Mouse (Mus musculus): ENCODE measurements around the gene Rab11fip5. TPM values are rescaled to one million over a fixed set of nuclear protein-coding genes. Genes with fewer than 3 reads are reported as not detected.

The Rab11fip5 gene
- polyA plus RNA-seq, 1 experiment from 2014 or later: 15.0 TPM

DNA sequence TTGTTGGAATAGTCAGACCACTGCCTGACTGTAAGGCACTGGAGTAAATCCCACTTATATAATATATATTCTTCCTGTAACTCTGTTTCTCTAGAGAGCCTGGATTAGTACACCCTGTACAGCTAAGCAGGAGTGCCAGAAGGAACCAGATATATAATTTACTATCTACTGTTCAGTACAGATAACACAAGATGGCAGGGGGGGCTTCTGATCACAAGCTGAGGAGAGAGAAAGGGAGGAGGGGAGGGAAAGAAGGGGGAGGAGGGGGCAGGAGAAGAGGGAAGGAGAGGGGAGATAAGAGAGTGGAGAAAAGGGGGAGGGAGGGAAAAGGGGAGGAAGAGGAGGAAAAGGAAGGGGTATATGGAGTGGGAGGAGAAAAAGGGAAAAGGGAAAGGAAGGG, 68.6 kb downstream of the Rab11fip5 start:
- Histone ChIP-seq H3K4me3 (replicated peaks; ENCODE audit: low read depth, low read length) (no peak overlapping the region), H3K9ac (replicated peaks; ENCODE audit: low read length) (no peak overlapping the region), H3K4me2 (ENCODE audit: low read length) (no peak overlapping the region), H3K4me1 (ENCODE audit: control insufficient read depth, insufficient read depth, low read length) (no peaks in the 10 kb centered on the region), H3K36me3 (ENCODE audit: control insufficient read depth, insufficient read depth, low read length) (no peaks in the 10 kb centered on the region), H3K27me3 (ENCODE audit: control insufficient read depth, insufficient read depth, low read length) (no peaks in the 10 kb centered on the region), H3K27ac (replicated peaks; ENCODE audit: low read depth, low read length) (no peak overlapping the region), H3K9me3 (ENCODE audit: control insufficient read depth, low read length) (no peaks in the 10 kb centered on the region)
- DNase-seq (no peak), ATAC-seq (ENCODE audit: low FRiP score, low TSS enrichment) (no peak)

DNA sequence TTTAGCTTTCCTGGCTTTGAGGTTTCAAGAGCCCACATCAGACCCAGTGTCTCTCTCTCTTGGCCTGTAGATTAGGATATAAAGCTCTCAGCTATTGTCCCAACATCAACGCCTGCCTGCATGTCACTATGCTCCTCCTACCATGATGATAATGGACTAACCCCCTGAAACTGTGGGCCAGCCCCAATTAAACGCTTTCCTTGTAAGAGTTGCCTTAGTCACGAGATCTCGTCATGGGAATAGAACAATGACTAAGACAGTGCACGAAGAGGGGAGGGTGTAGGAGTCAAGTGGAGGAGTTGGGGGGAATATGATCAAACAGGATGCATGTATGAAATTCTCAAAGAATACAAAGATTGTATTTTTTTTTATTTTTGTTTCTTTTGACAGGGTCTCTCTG, 69.5 kb downstream of the Rab11fip5 start:
- no peak overlapping the region for H3K9ac ChIP-seq (replicated peaks; ENCODE audit: low read length)
- no peak overlapping the region for H3K4me3 ChIP-seq (replicated peaks; ENCODE audit: low read depth, low read length)
- WGBS: 60% methylated on average over 5 of the region's 5 CpGs
- H3K4me1 ChIP-seq (ENCODE audit: control insufficient read depth, insufficient read depth, low read length): no peaks in the 10 kb centered on the region
- no peak overlapping the region for H3K27ac ChIP-seq (replicated peaks; ENCODE audit: low read depth, low read length)
- no peak overlapping the region for H3K4me2 ChIP-seq (ENCODE audit: low read length)
- H3K27me3 ChIP-seq (ENCODE audit: control insufficient read depth, insufficient read depth, low read length): no peaks in the 10 kb centered on the region
- H3K36me3 ChIP-seq (ENCODE audit: control insufficient read depth, insufficient read depth, low read length): no peaks in the 10 kb centered on the region
- DNase-seq: no peak
- ATAC-seq (ENCODE audit: low FRiP score, low TSS enrichment): no peak
- no peaks in the 10 kb centered on the region for H3K9me3 ChIP-seq (ENCODE audit: control insufficient read depth, low read length)

GRCm38 (mm10) chr6:85302326-85303055, 71.9 kb downstream of the Rab11fip5 start:
- WGBS: 54% methylated on average over 3 of the region's 3 CpGs
- Histone ChIP-seq H3K27ac (replicated peaks; ENCODE audit: low read depth, low read length) (peak overlapping the region; percentile 41), H3K4me2 (ENCODE audit: low read length) (no peak overlapping the region), H3K9me3 (ENCODE audit: control insufficient read depth, low read length) (no peaks in the 10 kb centered on the region; the same call in 1 of the 2 replicates), H3K36me3 (ENCODE audit: control insufficient read depth, insufficient read depth, low read length) (no peaks in the 10 kb centered on the region), H3K27me3 (ENCODE audit: control insufficient read depth, insufficient read depth, low read length) (no peaks in the 10 kb centered on the region), H3K4me3 (replicated peaks; ENCODE audit: low read depth, low read length) (no peak overlapping the region), H3K9ac (replicated peaks; ENCODE audit: low read length) (no peak overlapping the region), H3K4me1 (ENCODE audit: control insufficient read depth, insufficient read depth, low read length) (no peaks in the 10 kb centered on the region)
- ATAC-seq (ENCODE audit: low FRiP score, low TSS enrichment): peak; percentile 70
- peak; percentile 82 for DNase-seq

DNA sequence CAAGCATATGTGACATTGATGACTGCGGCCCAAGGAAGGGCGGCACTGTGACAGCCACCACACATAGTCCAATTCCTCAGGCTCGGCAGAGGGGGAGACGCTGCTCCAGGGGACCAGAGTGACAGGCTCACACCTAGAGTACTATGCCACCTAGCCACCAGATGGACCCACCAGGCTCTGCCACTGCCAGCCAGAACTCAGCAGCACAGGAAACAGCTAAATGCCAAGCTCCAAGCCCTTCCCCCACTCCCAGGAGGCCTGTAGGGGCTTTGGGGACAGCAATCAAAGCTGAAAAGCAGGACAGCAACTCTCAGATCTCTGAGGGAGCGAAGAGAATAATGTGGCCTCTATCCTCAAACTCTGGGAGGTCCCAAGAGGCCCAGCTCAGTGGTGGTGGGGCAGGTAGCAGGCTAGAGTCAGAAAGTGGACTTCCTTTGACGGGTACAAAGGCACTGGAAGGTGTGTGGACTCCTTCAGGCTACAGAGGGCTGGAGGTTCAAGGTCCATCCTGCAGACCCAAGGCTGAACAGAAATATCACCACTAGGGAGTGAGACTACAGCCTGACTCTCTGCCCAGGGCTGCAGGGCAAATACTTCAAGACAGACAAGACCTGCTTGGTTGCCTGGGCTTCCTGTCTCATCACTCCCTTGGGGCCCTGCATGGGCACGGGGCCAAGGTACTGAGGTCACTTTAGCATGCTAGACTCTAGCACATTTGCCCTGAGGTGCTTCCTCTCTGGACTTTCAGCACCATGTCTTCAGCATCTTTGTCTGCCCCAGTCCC, 78.9 kb downstream of the Rab11fip5 start:
- DNase-seq: peak; percentile 27
- 0 out of 2 replicates have a peak, but pooled peaks cover 5% of the 10 kb centered on the region for H3K4me1 ChIP-seq (ENCODE audit: control insufficient read depth, insufficient read depth, low read length)
- no peaks in the 10 kb centered on the region for H3K36me3 ChIP-seq (ENCODE audit: control insufficient read depth, insufficient read depth, low read length)
- H3K4me3 ChIP-seq (replicated peaks; ENCODE audit: low read depth, low read length): no peak overlapping the region
- WGBS: 71% methylated on average over 7 of the region's 7 CpGs
- H3K9ac ChIP-seq (replicated peaks; ENCODE audit: low read length): no peak overlapping the region
- no peak overlapping the region for H3K27ac ChIP-seq (replicated peaks; ENCODE audit: low read depth, low read length)
- no peaks in the 10 kb centered on the region; the same call in 1 of the 2 replicates for H3K9me3 ChIP-seq (ENCODE audit: control insufficient read depth, low read length)
- H3K4me2 ChIP-seq (ENCODE audit: low read length): no peak overlapping the region
- H3K27me3 ChIP-seq (ENCODE audit: control insufficient read depth, insufficient read depth, low read length): no peaks in the 10 kb centered on the region
- ATAC-seq (ENCODE audit: low FRiP score, low TSS enrichment): no peak

GRCm38 (mm10) chr6:85294004-85294379, 80.4 kb downstream of the Rab11fip5 start:
- no peaks in the 10 kb centered on the region; the same call in 1 of the 2 replicates for H3K9me3 ChIP-seq (ENCODE audit: control insufficient read depth, low read length)
- WGBS: 58% methylated on average over 5 of the region's 5 CpGs
- no peak overlapping the region for H3K4me2 ChIP-seq (ENCODE audit: low read length)
- ATAC-seq (ENCODE audit: low FRiP score, low TSS enrichment) (no peak), DNase-seq (peak; percentile 24)
- no peak overlapping the region for H3K4me3 ChIP-seq (replicated peaks; ENCODE audit: low read depth, low read length)
- no peaks in the 10 kb centered on the region for H3K36me3 ChIP-seq (ENCODE audit: control insufficient read depth, insufficient read depth, low read length)
- H3K27me3 ChIP-seq (ENCODE audit: control insufficient read depth, insufficient read depth, low read length): no peaks in the 10 kb centered on the region
- H3K9ac ChIP-seq (replicated peaks; ENCODE audit: low read length): no peak overlapping the region
- H3K4me1 ChIP-seq (ENCODE audit: control insufficient read depth, insufficient read depth, low read length): 0 out of 2 replicates have a peak, but pooled peaks cover 5% of the 10 kb centered on the region
- H3K27ac ChIP-seq (replicated peaks; ENCODE audit: low read depth, low read length): peak overlapping the region; percentile 49; the same call in 1 of the 2 replicates

DNA sequence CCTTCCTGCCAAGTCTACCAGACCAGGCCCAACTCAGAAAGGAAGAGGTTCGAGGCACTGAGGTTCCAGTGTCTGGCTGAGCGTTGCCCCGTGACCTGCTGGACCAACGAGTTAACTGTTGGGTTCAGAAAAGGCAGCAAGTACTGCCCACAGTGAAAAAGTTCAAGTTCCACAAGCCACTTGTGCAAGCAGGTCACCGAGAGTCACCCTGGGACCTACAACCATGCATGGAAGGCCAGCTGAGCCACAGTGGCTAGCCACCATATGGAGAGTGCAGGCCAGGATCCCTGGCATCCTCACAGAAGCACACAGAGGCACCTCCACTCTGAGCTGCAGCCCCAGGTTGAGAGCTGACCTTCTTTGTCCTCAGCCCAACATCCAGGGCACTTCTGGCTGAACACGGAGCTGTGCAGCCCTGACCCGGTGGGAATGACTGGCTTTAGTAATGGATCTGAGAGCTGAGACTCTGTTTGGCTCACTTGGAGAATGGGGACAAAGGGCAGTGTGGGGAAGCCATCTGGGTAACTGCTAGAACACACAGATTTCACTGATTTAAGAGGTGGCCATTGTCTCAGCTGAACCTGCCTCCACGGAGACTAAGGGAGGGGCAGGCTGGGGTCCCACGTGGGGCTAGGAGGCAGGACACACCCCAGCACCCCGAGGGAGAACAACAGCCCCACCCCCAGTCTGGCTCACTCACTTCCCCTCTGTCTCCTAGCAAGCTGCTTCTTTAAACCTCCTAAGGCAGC, 81.0 kb downstream of the Rab11fip5 start:
- H3K9me3 ChIP-seq (ENCODE audit: control insufficient read depth, low read length): no peaks in the 10 kb centered on the region
- H3K27ac ChIP-seq (replicated peaks; ENCODE audit: low read depth, low read length): peak overlapping the region; percentile 49; the same call in 1 of the 2 replicates
- H3K36me3 ChIP-seq (ENCODE audit: control insufficient read depth, insufficient read depth, low read length): no peaks in the 10 kb centered on the region
- H3K4me3 ChIP-seq (replicated peaks; ENCODE audit: low read depth, low read length): no peak overlapping the region
- H3K27me3 ChIP-seq (ENCODE audit: control insufficient read depth, insufficient read depth, low read length): no peaks in the 10 kb centered on the region
- H3K4me2 ChIP-seq (ENCODE audit: low read length): no peak overlapping the region
- no peak for ATAC-seq (ENCODE audit: low FRiP score, low TSS enrichment)
- H3K4me1 ChIP-seq (ENCODE audit: control insufficient read depth, insufficient read depth, low read length): 0 out of 2 replicates have a peak, but pooled peaks cover 5% of the 10 kb centered on the region
- WGBS: 55% methylated on average over 10 of the region's 10 CpGs
- DNase-seq: no peak
- H3K9ac ChIP-seq (replicated peaks; ENCODE audit: low read length): no peak overlapping the region

- Histone ChIP-seq H3K9me3 (ENCODE audit: control insufficient read depth, low read length) (no peaks in the 10 kb centered on the region), H3K36me3 (ENCODE audit: control insufficient read depth, insufficient read depth, low read length) (no peaks in the 10 kb centered on the region), H3K27me3 (ENCODE audit: control insufficient read depth, insufficient read depth, low read length) (no peaks in the 10 kb centered on the region), H3K27ac (replicated peaks; ENCODE audit: low read depth, low read length) (no peak overlapping the region), H3K9ac (replicated peaks; ENCODE audit: low read length) (no peak overlapping the region), H3K4me3 (replicated peaks; ENCODE audit: low read depth, low read length) (no peak overlapping the region), H3K4me2 (ENCODE audit: low read length) (no peak overlapping the region), H3K4me1 (ENCODE audit: control insufficient read depth, insufficient read depth, low read length) (0 out of 2 replicates have a peak, but pooled peaks cover 5% of the 10 kb centered on the region)
- 90% methylated on average over 16 of the region's 16 CpGs for WGBS
- DNase-seq: no peak
- ATAC-seq (ENCODE audit: low FRiP score, low TSS enrichment): no peak
These were observed 83.3 kb downstream of the Rab11fip5 start for GRCm38 (mm10) chr6:85290869-85291824.
